Mouse (Mus musculus) liver, adult 2 months (tissue): ENCODE measurements at regions not wholly inside any gene's neighbourhood (a gene's known extent, or its start where the extent isn't known, plus 50 kb on each side); places are given as distances from the start of the nearest gene placed in this dataset.

Source experiments
- DNase-seq: peaks from one replicate; pipeline ENCODE4 v3.0.0-alpha.2; 2011; ENCODE audit warnings: low read depth, low spot score; ENCODE audit errors: extremely low read depth
- H3K27ac ChIP-seq: fragments of 200-500 bp; replicated peaks from 2 replicates; pipeline ENCODE4 v1.5.1; 2012; ENCODE audit warnings: low read depth, mild to moderate bottlenecking, control low read depth, inconsistent platforms, low read length; ENCODE audit not compliant: insufficient read depth
- H3K27me3 ChIP-seq: fragments of 200-500 bp; 2 replicates; pipeline ENCODE4 v1.6.1; 2012; ENCODE audit warnings: mild to moderate bottlenecking, moderate library complexity, low read length, inconsistent platforms; ENCODE audit not compliant: control insufficient read depth, insufficient read depth
- H3K36me3 ChIP-seq: fragments of 200-500 bp; 2 replicates; pipeline ENCODE4 v1.6.1; 2012; ENCODE audit warnings: low read length, inconsistent platforms; ENCODE audit not compliant: control insufficient read depth, insufficient read depth
- H3K4me1 ChIP-seq: fragments of 200-500 bp; 2 replicates; pipeline ENCODE4 v1.6.1; 2011; ENCODE audit warnings: low read length; ENCODE audit not compliant: control insufficient read depth, insufficient read depth
- H3K4me3 ChIP-seq: fragments of 200-500 bp; 2 replicates; pipeline ENCODE4 v1.5.1; 2011; ENCODE audit warnings: low read depth, mild to moderate bottlenecking, control low read depth, low read length, moderate library complexity; ENCODE audit not compliant: insufficient read depth
- H3K79me2 ChIP-seq: fragments of 200-500 bp; 2 replicates; pipeline ENCODE4 v1.6.1; 2012; ENCODE audit warnings: inconsistent platforms, mild to moderate bottlenecking, low read length, moderate library complexity; ENCODE audit not compliant: control insufficient read depth, insufficient read depth
- H3K9ac ChIP-seq: fragments of 200-500 bp; 2 replicates; pipeline ENCODE4 v1.6.1; 2012; ENCODE audit warnings: low read depth, mild to moderate bottlenecking, control low read depth, inconsistent platforms, low read length
- CTCF ChIP-seq: fragments of 200-500 bp; IDR thresholded peaks from 2 replicates; pipeline ENCODE4 v1.5.1; 2011; ENCODE audit warnings: low read depth, low read length, control low read depth
- POLR2A ChIP-seq: fragments of 200-500 bp; IDR thresholded peaks from 2 replicates; pipeline ENCODE4 v1.6.1; 2011; ENCODE audit warnings: low read length, control low read depth; ENCODE audit not compliant: insufficient read depth; ENCODE audit errors: extremely low read depth
- WGBS: fragments of 180-500 bp; shearing (Covaris S2); methylation state at CpG from one replicate; pipeline ENCODE4 v1.1.7; 2018; 5-methylcytosine and 5-hydroxymethylcytosine counted together

- no peaks in the 10 kb centered on the region for H3K27me3 ChIP-seq
- H3K79me2 ChIP-seq, result no peaks in the 10 kb centered on the region
- no peak for DNase-seq
- H3K4me1 ChIP-seq, result no peaks in the 10 kb centered on the region
- no peak overlapping the region for H3K27ac ChIP-seq
- H3K4me3 ChIP-seq, result no peak overlapping the region
- H3K36me3 ChIP-seq, result no peaks in the 10 kb centered on the region
- H3K9ac ChIP-seq, result no peak overlapping the region
- TF ChIP-seq POLR2A (no peak), CTCF (no peak)
- WGBS, result 85% methylated on average over 7 of the region's 7 CpGs
Measured at GRCm38 (mm10) chr14:102825525-102825924, 156.9 kb downstream of the Kctd12 start.

DNA sequence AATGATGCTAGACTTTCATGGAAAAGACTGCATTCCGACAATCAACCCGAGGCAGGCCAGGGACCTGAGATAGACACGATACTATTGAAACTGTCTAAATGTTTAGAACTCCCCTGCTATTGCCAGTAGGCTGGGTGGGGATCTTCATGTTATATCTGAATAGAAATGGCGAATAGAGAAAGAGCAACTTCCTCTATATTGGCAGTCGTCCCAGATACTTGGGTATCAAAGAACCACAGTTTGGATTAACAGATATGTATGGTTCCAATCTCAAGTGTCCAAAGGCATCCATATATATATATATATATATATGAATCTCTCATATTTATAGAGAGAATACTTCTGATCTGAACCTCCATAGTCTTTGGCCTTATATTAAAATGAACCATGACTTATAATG, 161.8 kb downstream of the Kctd12 start:
- DNase-seq, result no peak
- Histone ChIP-seq H3K4me3 (no peak overlapping the region), H3K4me1 (no peaks in the 10 kb centered on the region), H3K9ac (no peak overlapping the region), H3K27me3 (no peaks in the 10 kb centered on the region), H3K36me3 (no peaks in the 10 kb centered on the region), H3K79me2 (no peaks in the 10 kb centered on the region), H3K27ac (no peak overlapping the region)
- 77% methylated on average over 5 of the region's 5 CpGs for WGBS
- TF ChIP-seq CTCF (no peak), POLR2A (no peak)

DNA sequence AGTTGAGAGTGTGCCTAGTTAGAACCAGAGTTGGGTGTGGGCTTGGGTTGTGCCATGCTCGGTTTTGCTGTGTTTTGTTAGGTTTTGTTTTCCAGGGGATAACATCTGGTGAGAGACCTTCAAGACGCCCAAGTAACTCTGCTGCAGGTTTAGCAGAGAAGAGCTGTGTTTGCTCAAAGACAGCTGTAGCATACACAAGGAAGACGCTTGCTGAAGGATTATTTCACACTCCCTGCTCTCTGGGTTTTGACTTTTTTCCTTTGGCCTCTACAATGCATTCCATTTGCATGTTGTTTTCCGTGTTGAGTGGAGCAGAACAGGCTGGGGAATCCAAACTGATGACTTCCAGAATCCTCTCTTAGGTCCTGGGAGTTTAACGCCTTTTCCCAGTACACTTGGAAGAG, 170.8 kb downstream of the Kctd12 start:
- no peak for DNase-seq
- TF ChIP-seq CTCF, result no peak
- TF ChIP-seq POLR2A, result no peak
- no peak overlapping the region for H3K4me3 ChIP-seq
- no peaks in the 10 kb centered on the region for H3K79me2 ChIP-seq
- no peak overlapping the region for H3K9ac ChIP-seq
- no peaks in the 10 kb centered on the region for H3K27me3 ChIP-seq
- no peaks in the 10 kb centered on the region for H3K36me3 ChIP-seq
- no peaks in the 10 kb centered on the region for H3K4me1 ChIP-seq
- H3K27ac ChIP-seq, result no peak overlapping the region
- 53% methylated on average over 5 of the region's 5 CpGs for WGBS

- no peaks in the 10 kb centered on the region for H3K36me3 ChIP-seq
- H3K4me1 ChIP-seq, result no peaks in the 10 kb centered on the region
- no peaks in the 10 kb centered on the region for H3K79me2 ChIP-seq
- H3K27ac ChIP-seq, result no peak overlapping the region
- H3K9ac ChIP-seq, result no peak overlapping the region
- no peak for DNase-seq
- no peaks in the 10 kb centered on the region for H3K27me3 ChIP-seq
- no peak overlapping the region for H3K4me3 ChIP-seq
- 72% methylated on average over 5 of the region's 5 CpGs for WGBS
- TF ChIP-seq POLR2A (no peak), CTCF (no peak)
Measured at GRCm38 (mm10) chr14:102811022-102811421, 171.4 kb downstream of the Kctd12 start.

DNA sequence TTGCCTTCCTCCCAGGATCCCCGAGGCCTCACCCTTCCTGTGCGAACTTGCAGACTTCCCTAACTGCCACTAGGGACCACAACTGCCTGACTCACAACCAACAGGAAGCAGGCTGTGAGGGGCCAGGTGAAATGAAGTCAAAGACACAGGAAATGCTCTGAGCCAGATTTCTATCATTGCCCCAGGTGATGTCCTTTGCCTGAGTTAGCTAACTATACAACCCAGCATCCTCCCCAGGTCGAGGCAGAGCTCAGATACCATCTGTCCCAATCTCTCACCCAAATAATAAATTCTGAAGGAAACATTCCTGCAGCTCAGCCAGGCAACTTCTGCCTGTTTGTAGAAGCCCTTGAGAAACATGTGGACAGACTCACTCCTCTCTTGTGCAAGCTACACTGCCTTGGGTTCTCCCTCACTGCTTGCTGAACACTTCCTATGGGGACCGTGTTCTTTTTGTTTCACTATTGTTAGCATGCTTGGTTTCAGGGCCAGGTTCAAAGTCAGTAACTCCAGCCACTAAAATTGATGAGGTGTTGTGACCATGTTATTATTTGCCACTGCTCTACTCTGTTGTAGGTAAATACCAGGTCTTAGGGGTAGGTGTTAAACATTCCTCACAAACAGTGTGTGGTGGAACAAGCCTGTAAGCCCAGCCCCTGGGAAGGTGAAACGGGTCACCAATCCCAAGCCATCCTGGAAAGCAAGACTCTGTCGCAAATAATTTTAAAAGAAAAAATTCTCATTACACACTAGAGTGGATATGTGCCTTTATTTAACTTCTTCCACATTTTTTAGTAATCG, 172.1 kb downstream of the Kctd12 start:
- Histone ChIP-seq H3K36me3 (no peaks in the 10 kb centered on the region), H3K27ac (0 out of 2 replicates have a peak overlapping the region, but pooled peaks have one; percentile 4), H3K9ac (no peak overlapping the region), H3K4me3 (no peak overlapping the region), H3K27me3 (no peaks in the 10 kb centered on the region), H3K4me1 (no peaks in the 10 kb centered on the region), H3K79me2 (no peaks in the 10 kb centered on the region)
- DNase-seq, result peak; percentile 21
- WGBS, result 59% methylated on average over 7 of the region's 7 CpGs
- no peak for TF ChIP-seq POLR2A
- TF ChIP-seq CTCF, result 0 out of 2 replicates have a peak, but pooled peaks have one; percentile 11
